Mouse (Mus musculus) ES-E14 (cell line): ENCODE data around the gene Eif2b5. TPM values are rescaled to one million over a fixed set of nuclear protein-coding genes. Genes with fewer than 3 reads are reported as not detected.

Experiments used
- DNase-seq: peaks from one replicate; pipeline ENCODE4 v3.0.0-alpha.2; 2013; ENCODE audit warnings: low read depth, low spot score
- H3K27ac ChIP-seq: 2 replicates; pipeline ENCODE4 v1.5.1; 2012; ENCODE audit warnings: low read depth, mild to moderate bottlenecking, low read length, moderate library complexity, mixed read lengths; ENCODE audit not compliant: poor library complexity, insufficient read depth, severe bottlenecking
- H3K36me3 ChIP-seq: 2 replicates; pipeline ENCODE4 v1.6.1; 2012; ENCODE audit warnings: mild to moderate bottlenecking, low read length, moderate library complexity, mixed read lengths; ENCODE audit not compliant: control insufficient read depth, poor library complexity, insufficient read depth, severe bottlenecking
- H3K4me1 ChIP-seq, 2 experiments: fragments of 150-350 bp in 1 of 2; sonication (generic) in 1 of 2; 2 replicates each; pipeline ENCODE4 v1.6.1; 2012; ENCODE audit warnings: low read length in 2 of 2, mild to moderate bottlenecking in 1 of 2, mixed read lengths in 1 of 2; ENCODE audit not compliant: control insufficient read depth in 2 of 2, insufficient read depth in 2 of 2, poor library complexity in 1 of 2
- H3K4me3 ChIP-seq, 2 experiments: fragments of 150-350 bp in 1 of 2; sonication (generic) in 1 of 2; 2 replicates each; pipeline ENCODE4 v1.5.1; 2012; ENCODE audit warnings: low read length in 2 of 2, low read depth in 1 of 2, mild to moderate bottlenecking in 1 of 2, mixed read lengths in 1 of 2; ENCODE audit not compliant: insufficient read depth in 1 of 2, poor library complexity in 1 of 2, severe bottlenecking in 1 of 2
- H3K9ac ChIP-seq: 2 replicates; pipeline ENCODE4 v1.6.1; 2012; ENCODE audit warnings: low read depth, mild to moderate bottlenecking, low read length, mixed read lengths; ENCODE audit not compliant: poor library complexity, insufficient read depth, severe bottlenecking
- H3K9me3 ChIP-seq: fragments of 150-350 bp; sonication (generic); 2 replicates; pipeline ENCODE4 v1.6.1; 2012; ENCODE audit warnings: low read depth, mild to moderate bottlenecking, low read length; ENCODE audit not compliant: control insufficient read depth, insufficient read depth
- CHD2 ChIP-seq: IDR thresholded peaks from 2 replicates; pipeline ENCODE4 v1.6.1; 2014; ENCODE audit warnings: mild to moderate bottlenecking, low read depth, low read length, inconsistent platforms
- HCFC1 ChIP-seq: IDR thresholded peaks from 2 replicates; pipeline ENCODE4 v1.6.1; 2012; ENCODE audit warnings: low read length, inconsistent platforms, borderline replicate concordance; ENCODE audit not compliant: insufficient read depth
- MAFK ChIP-seq: IDR thresholded peaks from 2 replicates; pipeline ENCODE4 v1.6.1; 2014; ENCODE audit warnings: mild to moderate bottlenecking, low read depth, low read length, inconsistent platforms; ENCODE audit not compliant: insufficient read depth
- ZC3H11A ChIP-seq: IDR thresholded peaks from 2 replicates; pipeline ENCODE4 v1.6.1; 2012; ENCODE audit warnings: low read depth, mild to moderate bottlenecking, inconsistent platforms, low read length, borderline replicate concordance
- ZNF384 ChIP-seq: IDR thresholded peaks from 2 replicates; pipeline ENCODE4 v1.6.1; 2012; ENCODE audit warnings: low read depth, low read length, inconsistent platforms
- in situ Hi-C, 2 experiments: fragments of 600-800 bp; cut with MboI; formaldehyde crosslinking; loops; one replicate each; pipeline ENCODE4 v1.15.1; 2025; ENCODE audit warnings: low sequenced_read_pairs in 2 of 2, inconsistent platforms in 1 of 2; ENCODE audit not compliant: unreplicated experiment in 2 of 2
- total RNA-seq: library from RNA; depleted of rRNA; stranded (reverse); fragments of 300-350 nt; gene quantifications from 2 replicates; pipeline ENCODE4 v1.2.3, GENCODE M21; 2012

The Eif2b5 gene
- total RNA-seq, 1 experiment = 173 TPM

- Histone ChIP-seq H3K27ac (peak overlapping the region; percentile 67), H3K9ac (peak overlapping the region; percentile 46; the same call in 1 of the 2 replicates)
- TF ChIP-seq MAFK (no peak), ZNF384 (no peak), HCFC1 (no peak), ZC3H11A (no peak), CHD2 (no peak)
These were observed 23.8 kb upstream of the Eif2b5 start for GRCm38 (mm10) chr16:20474786-20475185.

GRCm38 (mm10) chr16:20475335-20475734, 23.3 kb upstream of the Eif2b5 start:
- in situ Hi-C loops = no loop called here
- Histone ChIP-seq H3K9me3 (no peaks in the 10 kb centered on the region), H3K4me1 (peaks cover 0 to 14% of the 10 kb centered on the region in 2 experiments; a peak in 2 of 4 replicates), H3K9ac (peak overlapping the region; percentile 46; the same call in 1 of the 2 replicates), H3K27ac (peak overlapping the region; percentile 67; the same call in 1 of the 2 replicates), H3K36me3 (no peaks in the 10 kb centered on the region), H3K4me3 (no peak overlapping the region)
- DNase-seq = no peak
- no peak for TF ChIP-seq ZNF384
- TF ChIP-seq MAFK = no peak
- TF ChIP-seq CHD2 = no peak
- TF ChIP-seq ZC3H11A = no peak
- no peak for TF ChIP-seq HCFC1

More at GRCm38 (mm10) chr16:20474786-20475185, 23.8 kb upstream of the Eif2b5 start:
- H3K36me3 ChIP-seq = no peaks in the 10 kb centered on the region
- DNase-seq = no peak
- H3K9me3 ChIP-seq = no peaks in the 10 kb centered on the region
- peaks cover 0 to 14% of the 10 kb centered on the region in 2 experiments; a peak in 2 of 4 replicates for H3K4me1 ChIP-seq
- in situ Hi-C loops = no loop called here
- no peak overlapping the region for H3K4me3 ChIP-seq

- Histone ChIP-seq H3K27ac (peak overlapping the region; percentile 94; the same call in 1 of the 2 replicates), H3K9me3 (no peaks in the 10 kb centered on the region), H3K4me1 (peaks cover 0 to 14% of the 10 kb centered on the region in 2 experiments; a peak in 2 of 4 replicates), H3K4me3 (no peak overlapping the region), H3K36me3 (no peaks in the 10 kb centered on the region), H3K9ac (peak overlapping the region; percentile 31; the same call in 1 of the 2 replicates)
- in situ Hi-C loops = no loop called here
- no peak for DNase-seq
- TF ChIP-seq ZNF384 (no peak), CHD2 (no peak), HCFC1 (no peak), ZC3H11A (no peak), MAFK (no peak)
These were observed 21.8 kb upstream of the Eif2b5 start for GRCm38 (mm10) chr16:20476857-20477256.

- no peak for DNase-seq
- in situ Hi-C loops = no loop called here
- Histone ChIP-seq H3K36me3 (no peaks in the 10 kb centered on the region), H3K4me1 (peaks cover 0 to 14% of the 10 kb centered on the region in 2 experiments; a peak in 2 of 4 replicates), H3K27ac (peak overlapping the region; percentile 94), H3K9me3 (no peaks in the 10 kb centered on the region), H3K4me3 (no peak overlapping the region), H3K9ac (peak overlapping the region; percentile 31; the same call in 1 of the 2 replicates)
- no peak for TF ChIP-seq ZC3H11A
- TF ChIP-seq ZNF384 = no peak
- TF ChIP-seq HCFC1 = no peak
- TF ChIP-seq CHD2 = no peak
- no peak for TF ChIP-seq MAFK
These were observed 21.3 kb upstream of the Eif2b5 start for GRCm38 (mm10) chr16:20477270-20477669.
